Mouse (Mus musculus): Measurements from ENCODE around the gene Fosb. TPM values are rescaled to one million over a fixed set of nuclear protein-coding genes. Genes with fewer than 3 reads are reported as not detected.

Gene Fosb
- polyA plus RNA-seq, 1 experiment from 2014 or later: 0.24 TPM

- peaks cover 53% of the 10 kb centered on the region for H3K27me3 ChIP-seq (ENCODE audit: insufficient read depth, poor library complexity, severe bottlenecking)
- H3K4me3 ChIP-seq: peak overlapping the region; percentile 54
- no peaks in the 10 kb centered on the region for H3K36me3 ChIP-seq
- no peak overlapping the region for H3K27ac ChIP-seq
- no peak for DNase-seq (ENCODE audit: low spot score)
- no peaks in the 10 kb centered on the region for H3K9me3 ChIP-seq
- peaks cover 25% of the 10 kb centered on the region for H3K4me1 ChIP-seq
- 11% methylated on average over 16 of the region's 16 CpGs for WGBS
Measured at GRCm38 (mm10) chr7:19301461-19302263, 8.2 kb downstream of the Fosb start.

GRCm38 (mm10) chr7:19300501-19301421 lies 9.1 kb downstream of the Fosb start:
- no peaks in the 10 kb centered on the region for H3K9me3 ChIP-seq
- under 1% methylated on average over 29 of the region's 29 CpGs for WGBS
- peak overlapping the region; percentile 54 for H3K4me3 ChIP-seq
- H3K36me3 ChIP-seq: no peaks in the 10 kb centered on the region
- DNase-seq (ENCODE audit: low spot score): peak; percentile 83
- H3K4me1 ChIP-seq: peaks cover 25% of the 10 kb centered on the region
- H3K27me3 ChIP-seq (ENCODE audit: insufficient read depth, poor library complexity, severe bottlenecking): peaks cover 44% of the 10 kb centered on the region
- H3K27ac ChIP-seq: peak overlapping the region; percentile 82

- Histone ChIP-seq H3K27me3 (ENCODE audit: insufficient read depth, poor library complexity, severe bottlenecking) (peaks cover 28% of the 10 kb centered on the region), H3K36me3 (no peaks in the 10 kb centered on the region), H3K4me3 (no peak overlapping the region), H3K4me1 (peaks cover 17% of the 10 kb centered on the region), H3K27ac (no peak overlapping the region), H3K9me3 (no peaks in the 10 kb centered on the region)
- WGBS: 25% methylated on average over 3 of the region's 3 CpGs
- DNase-seq (ENCODE audit: low spot score): no peak
Measured at GRCm38 (mm10) chr7:19299194-19299593, 10.7 kb downstream of the Fosb start.

DNA sequence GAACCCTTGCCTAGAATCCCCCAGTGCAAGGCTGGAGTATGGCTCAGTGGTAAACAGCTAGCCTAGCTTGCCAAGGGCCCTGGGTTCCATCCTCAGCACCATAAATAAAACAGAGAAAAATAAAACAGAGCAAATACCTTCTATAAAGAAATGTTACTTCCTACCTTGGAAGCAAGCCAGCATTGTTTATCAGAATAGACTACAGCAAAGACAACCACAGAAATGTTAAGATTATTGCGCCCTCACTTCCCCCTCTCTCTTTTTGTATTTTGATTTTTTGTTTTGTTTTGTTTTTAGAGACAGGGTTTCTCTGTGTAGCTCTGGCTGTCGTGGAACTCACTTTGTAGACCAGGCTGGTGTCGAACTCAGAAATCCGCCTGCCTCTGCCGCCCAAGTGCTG lies 12.1 kb downstream of the Fosb start:
- no peak overlapping the region for H3K4me3 ChIP-seq
- no peak overlapping the region for H3K27ac ChIP-seq
- 83% methylated on average over 5 of the region's 5 CpGs for WGBS
- no peaks in the 10 kb centered on the region for H3K36me3 ChIP-seq
- peaks cover 15% of the 10 kb centered on the region for H3K4me1 ChIP-seq
- H3K27me3 ChIP-seq (ENCODE audit: insufficient read depth, poor library complexity, severe bottlenecking): peaks cover 14% of the 10 kb centered on the region
- H3K9me3 ChIP-seq: no peaks in the 10 kb centered on the region
- DNase-seq (ENCODE audit: low spot score): no peak

DNA sequence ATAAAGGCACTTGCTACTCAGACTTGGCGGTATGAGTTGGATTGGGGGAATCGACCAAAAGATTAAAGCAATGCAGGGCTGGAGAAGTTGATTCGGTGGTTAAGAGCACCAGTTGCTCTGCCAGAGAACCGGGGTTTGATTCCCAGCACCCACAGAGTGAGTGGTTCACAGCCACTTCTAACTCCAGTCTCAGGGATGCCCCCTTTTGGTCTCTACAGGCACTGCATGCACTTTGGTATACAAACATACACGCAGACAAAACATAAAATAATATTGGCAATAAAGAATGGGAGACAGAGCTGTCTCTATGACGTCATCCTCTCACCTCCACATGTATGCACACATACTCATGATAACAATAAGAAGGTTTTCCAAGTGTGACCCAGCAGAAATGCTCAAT lies 12.8 kb downstream of the Fosb start:
- Histone ChIP-seq H3K36me3 (no peaks in the 10 kb centered on the region), H3K27ac (no peak overlapping the region), H3K4me1 (peaks cover 14% of the 10 kb centered on the region), H3K9me3 (no peaks in the 10 kb centered on the region), H3K27me3 (ENCODE audit: insufficient read depth, poor library complexity, severe bottlenecking) (peaks cover 6% of the 10 kb centered on the region), H3K4me3 (no peak overlapping the region)
- no peak for DNase-seq (ENCODE audit: low spot score)
- 83% methylated on average over 6 of the region's 6 CpGs for WGBS

DNA sequence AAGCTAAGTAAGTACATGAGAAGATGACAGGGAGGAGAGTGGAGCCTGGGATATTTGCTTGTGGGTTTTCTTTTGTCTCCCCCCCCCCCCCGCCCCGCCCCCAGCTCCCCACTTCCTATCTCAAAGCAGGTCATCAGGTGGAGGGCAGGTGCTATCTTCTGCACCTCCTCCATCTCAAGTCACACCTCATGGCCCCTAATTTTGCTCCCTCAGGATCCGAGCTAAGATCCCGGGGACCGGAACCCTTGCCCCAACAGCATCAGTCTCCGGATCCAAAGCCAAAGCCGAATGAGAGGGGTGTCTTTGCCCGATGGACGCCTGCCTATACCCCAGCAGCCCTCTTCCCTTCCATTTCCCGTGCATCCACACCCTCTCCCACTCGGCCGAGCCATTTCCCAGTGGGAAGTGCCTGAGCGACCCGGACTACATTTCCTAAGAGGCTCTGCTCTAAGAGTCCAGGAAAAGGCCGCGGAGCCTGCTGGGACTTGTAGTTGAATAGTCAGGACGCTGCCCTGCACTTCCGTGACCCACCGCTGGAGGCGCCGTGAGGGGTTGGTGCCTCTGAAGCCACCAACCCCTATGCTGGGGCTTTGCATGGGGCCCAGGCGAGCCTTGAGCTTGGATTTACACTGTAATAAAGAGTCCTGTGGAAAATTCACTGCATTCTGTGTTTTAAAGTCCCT lies 14.2 kb downstream of the Fosb start:
- WGBS: 19% methylated on average over 20 of the region's 22 CpGs
- H3K27me3 ChIP-seq (ENCODE audit: insufficient read depth, poor library complexity, severe bottlenecking): no peaks in the 10 kb centered on the region
- no peaks in the 10 kb centered on the region for H3K9me3 ChIP-seq
- peak overlapping the region; percentile 79 for H3K27ac ChIP-seq
- peak; percentile 97 for DNase-seq (ENCODE audit: low spot score)
- peaks cover 23% of the 10 kb centered on the region for H3K4me1 ChIP-seq
- peak overlapping the region; percentile 55 for H3K4me3 ChIP-seq
- no peaks in the 10 kb centered on the region for H3K36me3 ChIP-seq

DNA sequence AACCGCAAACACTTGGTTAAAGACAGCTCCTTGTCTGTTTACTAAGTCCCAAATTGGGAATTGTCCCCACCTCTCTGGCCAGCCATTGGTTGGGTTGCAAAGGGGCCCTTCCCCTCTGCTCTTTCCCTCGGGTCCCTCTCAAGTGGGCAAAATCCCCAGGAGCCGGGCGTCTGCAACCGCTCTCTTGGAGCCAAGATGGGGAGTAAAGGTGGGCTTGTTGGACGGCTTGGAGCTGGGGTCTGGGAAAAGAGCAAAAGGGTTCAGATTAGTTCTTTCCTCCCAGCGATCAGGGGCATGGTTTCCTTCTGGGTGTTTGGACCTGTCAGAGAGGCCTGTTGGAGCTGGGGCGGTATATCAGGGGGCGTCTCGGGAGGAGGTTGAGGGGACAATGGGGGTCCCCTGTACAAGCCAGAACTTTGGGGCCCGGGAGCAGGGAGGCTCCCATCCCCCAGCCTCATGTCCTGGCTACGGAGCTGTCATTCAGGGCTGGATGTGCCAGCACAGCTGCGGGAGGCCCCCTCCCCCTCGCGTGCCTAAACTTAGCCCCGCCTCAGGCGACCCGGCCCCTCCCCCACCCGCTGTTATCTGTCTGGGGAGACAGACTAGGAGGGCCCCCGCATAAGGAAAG lies 18.8 kb downstream of the Fosb start:
- 0% methylated on average over 20 of the region's 20 CpGs for WGBS
- peak; percentile 91 for DNase-seq (ENCODE audit: low spot score)
- peaks cover 29% of the 10 kb centered on the region for H3K4me1 ChIP-seq
- H3K27ac ChIP-seq: peak overlapping the region; percentile 87
- H3K9me3 ChIP-seq: no peaks in the 10 kb centered on the region
- H3K36me3 ChIP-seq: no peaks in the 10 kb centered on the region
- H3K4me3 ChIP-seq: peak overlapping the region; percentile 72
- no peaks in the 10 kb centered on the region for H3K27me3 ChIP-seq (ENCODE audit: insufficient read depth, poor library complexity, severe bottlenecking)

DNA sequence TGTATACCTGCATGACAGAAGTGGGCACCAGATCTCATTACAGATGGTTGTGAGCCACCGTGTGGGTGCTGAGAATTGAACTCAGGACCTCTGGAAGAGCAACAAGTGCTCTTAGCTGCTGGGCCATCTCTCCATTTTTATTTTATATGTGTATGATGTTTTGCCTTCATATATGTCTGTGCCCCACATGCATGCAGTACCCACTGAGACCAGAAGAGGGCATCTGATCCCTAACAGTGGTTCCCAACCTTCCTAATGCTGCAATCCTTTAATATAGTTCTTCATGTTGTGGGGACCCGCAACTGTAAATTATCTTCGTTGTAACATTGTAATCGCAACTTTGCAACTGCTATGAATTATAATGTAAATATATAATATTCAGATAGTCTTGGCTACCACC lies 25.1 kb downstream of the Fosb start:
- no peaks in the 10 kb centered on the region for H3K36me3 ChIP-seq
- no peak overlapping the region for H3K27ac ChIP-seq
- 22% methylated on average over 4 of the region's 4 CpGs for WGBS
- no peaks in the 10 kb centered on the region for H3K9me3 ChIP-seq
- no peak for DNase-seq (ENCODE audit: low spot score)
- peaks cover 9% of the 10 kb centered on the region for H3K4me1 ChIP-seq
- peaks cover 41% of the 10 kb centered on the region for H3K27me3 ChIP-seq (ENCODE audit: insufficient read depth, poor library complexity, severe bottlenecking)
- H3K4me3 ChIP-seq: no peak overlapping the region

GRCm38 (mm10) chr7:19283406-19283804 lies 26.4 kb downstream of the Fosb start:
- Histone ChIP-seq H3K27me3 (ENCODE audit: insufficient read depth, poor library complexity, severe bottlenecking) (peaks cover 55% of the 10 kb centered on the region), H3K4me1 (peaks cover 18% of the 10 kb centered on the region), H3K4me3 (peak overlapping the region; percentile 67; the same call in 1 of the 2 replicates), H3K27ac (no peak overlapping the region), H3K36me3 (no peaks in the 10 kb centered on the region), H3K9me3 (no peaks in the 10 kb centered on the region)
- WGBS: 38% methylated on average over 14 of the region's 14 CpGs
- no peak for DNase-seq (ENCODE audit: low spot score)

DNA sequence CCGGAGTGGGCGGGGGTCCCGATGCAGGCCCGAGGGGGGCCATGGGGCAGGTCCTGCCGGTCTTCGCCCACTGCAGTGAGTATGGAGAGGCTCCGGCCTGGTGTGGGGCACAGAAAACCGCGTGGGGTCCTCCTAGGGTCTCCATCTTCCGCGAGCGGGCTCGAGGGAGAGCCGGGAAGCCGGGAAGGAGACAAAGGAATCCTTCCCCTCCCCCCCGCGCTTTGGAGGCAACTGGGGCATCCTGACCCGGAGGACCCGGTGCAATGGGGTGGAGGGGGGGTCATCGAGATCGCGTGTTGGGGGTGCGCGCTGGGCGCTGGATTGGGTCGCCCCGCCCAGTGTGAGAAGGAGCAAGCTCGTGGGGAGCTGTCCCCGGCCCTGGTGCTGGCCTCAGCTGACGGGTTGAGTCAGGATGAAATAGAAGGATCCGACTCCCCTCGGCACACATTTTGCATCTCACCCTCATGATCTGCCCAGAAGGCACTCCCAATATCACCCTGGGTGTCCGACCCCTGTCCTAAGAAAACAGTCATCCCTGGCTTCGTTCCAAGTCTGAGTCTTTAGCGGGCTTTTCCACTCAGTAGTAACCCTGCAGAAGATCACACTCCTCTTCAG lies 27.0 kb downstream of the Fosb start:
- no peak for DNase-seq (ENCODE audit: low spot score)
- Histone ChIP-seq H3K4me1 (peaks cover 18% of the 10 kb centered on the region), H3K9me3 (no peaks in the 10 kb centered on the region), H3K36me3 (no peaks in the 10 kb centered on the region), H3K4me3 (peak overlapping the region; percentile 67), H3K27ac (peak overlapping the region; percentile 65), H3K27me3 (ENCODE audit: insufficient read depth, poor library complexity, severe bottlenecking) (peaks cover 60% of the 10 kb centered on the region)
- WGBS: 2% methylated on average over 33 of the region's 35 CpGs

GRCm38 (mm10) chr7:19282385-19282784 lies 27.5 kb downstream of the Fosb start, which contains the start of gene Rtn2:
Rtn2 (plus strand) TSS chr7:19282624.
- Histone ChIP-seq H3K4me1 (peaks cover 18% of the 10 kb centered on the region), H3K36me3 (no peaks in the 10 kb centered on the region), H3K27me3 (ENCODE audit: insufficient read depth, poor library complexity, severe bottlenecking) (peaks cover 65% of the 10 kb centered on the region), H3K9me3 (no peaks in the 10 kb centered on the region), H3K27ac (peak within 1 kb of the TSS; percentile 65), H3K4me3 (peak within 1 kb of the TSS; percentile 67)
- 2% methylated on average over 37 of the region's 37 CpGs for WGBS
- peak; percentile 95 for DNase-seq (ENCODE audit: low spot score)
